Mouse (Mus musculus) midbrain, embryonic 12.5 days (tissue): ENCODE results near the gene Plaur. TPM values are rescaled to one million over a fixed set of nuclear protein-coding genes. Genes with fewer than 3 reads are reported as not detected.

Experiments used
- ATAC-seq: fragments of 200-750 bp; cut with Nextera tagmentation; 2 replicates; pipeline ENCODE4 v1.8.0; 2017; ENCODE audit warnings: low read depth, moderate TSS enrichment, moderate library complexity; ENCODE audit not compliant: low FRiP score
- H3K27ac ChIP-seq: fragments of 300-500 bp; sonication (generic); replicated peaks from 2 replicates; pipeline ENCODE4 v1.5.1; 2016; ENCODE audit warnings: mild to moderate bottlenecking
- H3K27me3 ChIP-seq: fragments of 300-500 bp; sonication (generic); 2 replicates; pipeline ENCODE4 v1.6.1; 2016; ENCODE audit warnings: mild to moderate bottlenecking
- H3K36me3 ChIP-seq: fragments of 300-500 bp; sonication (generic); 2 replicates; pipeline ENCODE4 v1.6.1; 2016
- H3K4me1 ChIP-seq: fragments of 300-500 bp; sonication (generic); 2 replicates; pipeline ENCODE4 v1.6.1; 2016
- H3K4me2 ChIP-seq: fragments of 300-500 bp; sonication (generic); replicated peaks from 2 replicates; pipeline ENCODE4 v1.6.1; 2016; ENCODE audit warnings: mild to moderate bottlenecking, moderate library complexity
- H3K4me3 ChIP-seq: fragments of 300-500 bp; sonication (generic); 2 replicates; pipeline ENCODE4 v1.5.1; 2016; ENCODE audit warnings: mild to moderate bottlenecking
- H3K9ac ChIP-seq: fragments of 300-500 bp; sonication (generic); replicated peaks from 2 replicates; pipeline ENCODE4 v1.6.1; 2016; ENCODE audit warnings: mild to moderate bottlenecking, moderate library complexity
- H3K9me3 ChIP-seq: fragments of 300-500 bp; sonication (generic); 2 replicates; pipeline ENCODE4 v1.6.1; 2016; ENCODE audit warnings: mild to moderate bottlenecking
- WGBS: fragments of 180-500 bp; shearing (Covaris S2); methylation state at CpG from one replicate; pipeline ENCODE4 v1.1.7; 2016; 5-methylcytosine and 5-hydroxymethylcytosine counted together
- polyA plus RNA-seq: library from polyadenylated mRNA; unstranded; fragments of >200 nt; fragmentation: Nextera tagmentation; extraction: Ambion mirVana; gene quantifications from 2 replicates; pipeline ENCODE4 v1.2.1, GENCODE M21; 2016

Gene Plaur
- polyA plus RNA-seq, 1 experiment from 2014 or later, result 1.2 TPM

DNA sequence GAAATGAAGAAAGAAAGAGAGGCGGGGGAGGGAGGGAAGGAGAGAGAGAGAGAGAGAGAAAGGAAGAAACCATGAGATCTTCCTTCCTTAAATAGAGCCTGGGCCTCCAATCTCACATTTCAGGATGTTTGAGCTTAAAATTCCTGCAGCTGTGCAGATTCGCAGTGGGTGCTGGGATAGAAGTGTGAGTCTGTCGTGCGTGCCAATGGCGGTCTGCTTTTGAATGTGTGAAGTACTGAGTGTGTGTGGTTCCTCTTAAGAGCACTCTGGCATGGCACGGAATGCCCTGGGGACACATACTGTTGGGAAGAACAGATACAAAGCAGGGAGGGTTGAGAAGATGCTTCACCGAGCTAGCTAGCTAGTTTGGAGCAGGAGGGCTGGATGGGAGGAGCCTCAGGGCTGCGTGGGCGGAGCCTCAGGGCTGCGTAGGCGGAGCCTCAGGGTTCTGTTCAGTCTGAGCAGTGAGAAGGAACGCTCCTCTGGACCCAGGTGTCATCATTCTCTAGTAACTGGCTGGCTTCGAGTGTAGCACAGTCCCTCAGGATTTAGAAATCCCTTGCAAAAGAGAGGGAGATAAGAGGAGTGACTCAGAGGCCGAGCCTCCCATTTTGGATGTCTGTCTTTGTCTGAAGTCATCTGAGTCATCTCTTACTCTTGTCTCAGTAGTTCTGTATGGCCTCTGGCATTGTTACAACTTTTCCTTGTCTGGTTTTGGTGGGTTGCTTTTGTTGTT lies 13.3 kb upstream of the Plaur start:
- no peaks in the 10 kb centered on the region for H3K36me3 ChIP-seq
- ATAC-seq, result no peak
- no peak overlapping the region for H3K9ac ChIP-seq
- no peak overlapping the region for H3K4me2 ChIP-seq
- no peak overlapping the region for H3K27ac ChIP-seq
- 63% methylated on average over 14 of the region's 14 CpGs for WGBS
- no peak overlapping the region for H3K4me3 ChIP-seq
- H3K9me3 ChIP-seq, result no peaks in the 10 kb centered on the region
- H3K4me1 ChIP-seq, result no peaks in the 10 kb centered on the region
- H3K27me3 ChIP-seq, result no peaks in the 10 kb centered on the region

GRCm38 (mm10) chr7:24450585-24451017 lies 11.7 kb upstream of the Plaur start:
- Histone ChIP-seq H3K9ac (no peak overlapping the region), H3K27ac (no peak overlapping the region), H3K36me3 (no peaks in the 10 kb centered on the region), H3K4me3 (no peak overlapping the region), H3K27me3 (no peaks in the 10 kb centered on the region), H3K9me3 (no peaks in the 10 kb centered on the region), H3K4me2 (no peak overlapping the region), H3K4me1 (no peaks in the 10 kb centered on the region)
- 65% methylated on average over 9 of the region's 9 CpGs for WGBS
- ATAC-seq, result no peak

DNA sequence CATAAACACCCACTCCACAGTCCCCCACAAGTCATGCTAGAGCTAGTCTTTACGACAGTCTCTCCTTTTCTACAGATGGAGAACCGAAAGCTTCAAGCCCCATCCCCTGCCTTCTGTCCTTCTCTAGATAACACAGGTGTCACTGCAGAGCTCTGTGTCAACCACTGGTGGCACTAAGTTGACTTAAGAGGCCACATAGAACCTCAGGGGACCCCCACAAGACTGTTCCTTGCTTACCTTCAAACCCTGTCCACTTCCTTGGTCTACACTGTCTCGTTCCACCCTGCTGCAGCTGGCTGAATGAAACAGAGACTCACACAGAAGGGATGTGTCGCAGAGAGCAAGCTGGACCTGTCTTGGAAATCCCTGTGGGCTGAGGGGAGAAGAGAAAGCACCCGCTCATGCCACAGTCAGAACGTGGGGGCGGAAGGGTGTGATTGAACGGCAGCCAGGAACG lies 10.4 kb upstream of the Plaur start, which contains the start of gene Irgc1:
Gene Irgc1 (minus strand): TSS at position 443 of the 457 bp plus-strand sequence.
- H3K9ac ChIP-seq, result no peak within 1 kb of the TSS
- WGBS, result 86% methylated on average over 9 of the region's 9 CpGs
- no peak for ATAC-seq

DNA sequence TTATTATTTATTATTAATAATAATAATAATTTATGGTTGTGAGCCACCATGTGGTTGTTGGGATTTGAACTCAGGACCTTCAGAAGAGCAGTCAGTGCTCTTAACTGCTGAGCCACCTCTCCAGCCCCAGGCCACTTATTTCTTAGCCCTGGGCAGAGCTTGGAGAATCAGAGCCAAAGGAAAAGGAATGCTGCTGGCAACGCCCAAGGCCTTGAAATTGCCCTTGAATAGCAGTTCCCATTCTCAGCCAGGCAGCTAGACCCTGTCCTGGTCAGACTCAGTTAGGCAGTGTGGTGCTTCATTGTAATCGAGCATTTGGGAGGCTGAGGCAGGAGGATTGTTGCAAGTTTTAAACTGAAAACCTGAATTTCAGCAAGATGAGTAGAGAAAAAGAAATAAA lies 8.1 kb upstream of the Plaur start:
- H3K9me3 ChIP-seq, result no peaks in the 10 kb centered on the region
- no peak overlapping the region for H3K9ac ChIP-seq
- H3K4me3 ChIP-seq, result no peak overlapping the region
- WGBS, result 81% methylated on average over 2 of the region's 2 CpGs
- H3K4me1 ChIP-seq, result no peaks in the 10 kb centered on the region
- no peaks in the 10 kb centered on the region for H3K36me3 ChIP-seq
- no peaks in the 10 kb centered on the region; the same call in 1 of the 2 replicates for H3K27me3 ChIP-seq
- no peak overlapping the region for H3K27ac ChIP-seq
- no peak for ATAC-seq
- no peak overlapping the region for H3K4me2 ChIP-seq

More for the DNA sequence above, 10.4 kb upstream of the Plaur start, which contains the start of gene Irgc1:
- Histone ChIP-seq H3K9me3 (no peaks in the 10 kb centered on the region), H3K27ac (no peak within 1 kb of the TSS), H3K4me2 (no peak within 1 kb of the TSS), H3K36me3 (no peaks in the 10 kb centered on the region), H3K4me3 (no peak within 1 kb of the TSS), H3K4me1 (no peaks in the 10 kb centered on the region), H3K27me3 (no peaks in the 10 kb centered on the region)

- WGBS, result 87% methylated on average over 5 of the region's 5 CpGs
These were observed 6.6 kb upstream of the Plaur start for GRCm38 (mm10) chr7:24455726-24456125.

DNA sequence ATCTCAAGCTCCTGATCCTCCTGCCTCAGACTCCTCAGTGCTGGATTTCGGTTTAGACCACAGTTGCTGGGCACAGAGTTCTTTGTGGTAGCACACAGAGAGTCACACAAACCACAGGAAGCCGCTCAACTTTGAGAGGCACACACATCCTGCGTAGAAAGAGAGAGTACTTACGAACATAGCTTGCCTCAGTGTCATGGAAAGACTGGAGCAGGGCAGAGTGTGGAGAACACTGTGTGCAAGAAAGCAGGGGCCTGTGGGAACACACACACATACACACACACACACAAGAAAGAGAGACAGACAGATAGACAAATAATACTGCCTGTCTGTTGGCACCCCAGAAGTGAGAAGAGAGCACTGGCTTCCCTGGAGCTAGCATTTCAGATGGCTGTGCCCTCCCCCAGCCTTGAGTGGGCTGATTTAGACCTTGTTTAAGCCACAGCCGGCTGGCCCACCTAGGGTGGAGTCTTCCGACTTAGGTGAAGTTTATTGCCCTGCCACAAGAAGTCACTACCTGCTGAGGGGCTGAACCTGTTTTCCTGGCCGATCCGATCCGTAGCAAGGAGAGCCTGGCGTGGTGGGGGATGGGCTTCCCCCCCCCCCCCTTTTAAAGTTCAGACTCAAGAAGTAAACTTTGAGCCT lies 4.4 kb upstream of the Plaur start:
- Histone ChIP-seq H3K36me3 (no peaks in the 10 kb centered on the region), H3K27ac (no peak overlapping the region), H3K4me1 (peaks cover 7% of the 10 kb centered on the region), H3K9ac (no peak overlapping the region), H3K4me3 (no peak overlapping the region), H3K27me3 (peaks cover 19% of the 10 kb centered on the region), H3K9me3 (no peaks in the 10 kb centered on the region), H3K4me2 (no peak overlapping the region)
- 78% methylated on average over 10 of the region's 10 CpGs for WGBS
- no peak for ATAC-seq

More at GRCm38 (mm10) chr7:24455726-24456125, 6.6 kb upstream of the Plaur start:
- Histone ChIP-seq H3K4me3 (no peak overlapping the region), H3K9ac (no peak overlapping the region), H3K9me3 (no peaks in the 10 kb centered on the region), H3K27ac (no peak overlapping the region), H3K4me2 (no peak overlapping the region), H3K36me3 (no peaks in the 10 kb centered on the region), H3K4me1 (no peaks in the 10 kb centered on the region), H3K27me3 (peaks cover 3% of the 10 kb centered on the region; the same call in 1 of the 2 replicates)
- ATAC-seq, result no peak

DNA sequence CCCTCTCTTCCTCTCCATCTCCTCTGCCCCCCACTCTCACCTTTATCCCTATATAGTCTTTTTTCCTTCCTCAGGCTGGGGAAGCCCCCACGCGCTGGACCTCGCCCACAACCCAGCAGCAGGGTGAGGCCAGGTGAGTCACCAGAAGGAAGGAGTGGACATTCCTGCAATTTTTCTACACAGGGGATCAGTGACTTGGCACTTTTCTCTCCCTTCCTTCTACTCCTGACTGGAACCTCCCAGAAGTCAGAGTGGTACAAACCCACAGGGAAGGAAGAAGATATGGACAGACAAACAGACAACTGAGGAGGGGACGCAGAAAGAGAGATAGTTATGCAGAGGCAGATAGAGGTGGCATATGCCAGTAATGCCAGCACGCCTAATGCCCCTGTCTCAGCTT lies 2.8 kb upstream of the Plaur start:
- Histone ChIP-seq H3K27ac (no peak overlapping the region), H3K4me3 (no peak overlapping the region), H3K9ac (no peak overlapping the region), H3K4me1 (peaks cover 10% of the 10 kb centered on the region), H3K27me3 (peaks cover 23% of the 10 kb centered on the region), H3K4me2 (no peak overlapping the region), H3K9me3 (no peaks in the 10 kb centered on the region), H3K36me3 (no peaks in the 10 kb centered on the region)
- ATAC-seq, result no peak
- 77% methylated on average over 5 of the region's 5 CpGs for WGBS

DNA sequence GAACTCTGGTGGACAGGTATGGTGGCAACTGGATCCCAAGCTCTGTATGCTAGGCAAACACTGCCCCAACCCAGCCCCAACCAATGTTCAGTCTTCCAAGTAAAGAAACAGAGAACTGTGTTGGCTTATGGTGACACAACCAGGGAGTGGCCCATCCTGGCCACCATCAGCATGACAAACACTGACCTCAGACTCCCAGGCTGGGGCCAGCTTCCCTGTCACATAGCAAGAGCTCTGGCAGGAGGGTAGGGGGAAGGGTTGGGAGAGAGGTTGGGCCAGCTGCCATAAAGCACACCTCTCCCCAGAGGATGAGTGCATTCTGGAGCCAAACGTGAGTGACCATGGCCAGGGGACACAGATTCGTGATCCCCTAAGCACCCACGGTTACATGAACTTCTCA lies 2.4 kb upstream of the Plaur start:
- Histone ChIP-seq H3K27ac (no peak overlapping the region), H3K9me3 (no peaks in the 10 kb centered on the region), H3K36me3 (no peaks in the 10 kb centered on the region), H3K4me2 (no peak overlapping the region), H3K27me3 (peaks cover 23% of the 10 kb centered on the region), H3K4me3 (no peak overlapping the region), H3K9ac (no peak overlapping the region), H3K4me1 (peaks cover 10% of the 10 kb centered on the region)
- ATAC-seq, result no peak
- 79% methylated on average over 3 of the region's 3 CpGs for WGBS

DNA sequence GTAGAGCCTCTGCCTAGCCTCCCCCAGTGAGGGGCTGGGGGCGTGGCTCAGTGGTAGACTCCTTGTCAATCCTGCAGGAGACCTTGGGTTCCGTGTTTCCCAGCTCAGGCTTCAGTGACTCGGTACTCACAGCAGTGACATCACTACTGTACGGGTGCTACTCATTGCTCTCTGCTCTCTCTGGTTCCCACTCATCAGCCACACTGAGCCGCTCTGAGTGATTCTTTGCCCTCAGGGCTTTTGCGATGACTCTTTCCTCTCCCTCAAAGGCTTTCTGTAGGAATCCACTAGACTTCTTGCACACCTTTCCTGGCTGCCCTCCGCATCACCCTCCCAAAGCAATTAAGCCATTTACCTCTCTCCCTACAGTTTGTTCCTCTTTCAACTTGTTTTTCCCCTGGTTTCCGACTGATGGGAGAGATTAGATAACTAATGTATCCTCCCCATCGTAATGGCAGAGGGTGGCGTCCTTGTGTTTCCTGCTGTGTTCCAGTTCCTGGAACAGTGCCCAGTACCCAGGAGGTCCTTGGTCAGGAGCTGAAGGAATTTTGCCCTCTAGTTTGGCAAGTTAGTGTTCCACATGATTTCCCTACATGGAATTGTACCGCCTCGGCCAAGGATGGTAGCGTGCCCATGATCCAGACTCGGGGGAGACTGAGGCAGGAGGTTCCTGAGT lies 770 bp upstream of the Plaur start:
- Histone ChIP-seq H3K27ac (no peak overlapping the region), H3K27me3 (peaks cover 23% of the 10 kb centered on the region), H3K36me3 (no peaks in the 10 kb centered on the region), H3K9ac (no peak overlapping the region), H3K4me2 (no peak overlapping the region), H3K4me3 (no peak overlapping the region), H3K4me1 (peaks cover 10% of the 10 kb centered on the region), H3K9me3 (no peaks in the 10 kb centered on the region)
- no peak for ATAC-seq
- WGBS, result 76% methylated on average over 14 of the region's 14 CpGs

DNA sequence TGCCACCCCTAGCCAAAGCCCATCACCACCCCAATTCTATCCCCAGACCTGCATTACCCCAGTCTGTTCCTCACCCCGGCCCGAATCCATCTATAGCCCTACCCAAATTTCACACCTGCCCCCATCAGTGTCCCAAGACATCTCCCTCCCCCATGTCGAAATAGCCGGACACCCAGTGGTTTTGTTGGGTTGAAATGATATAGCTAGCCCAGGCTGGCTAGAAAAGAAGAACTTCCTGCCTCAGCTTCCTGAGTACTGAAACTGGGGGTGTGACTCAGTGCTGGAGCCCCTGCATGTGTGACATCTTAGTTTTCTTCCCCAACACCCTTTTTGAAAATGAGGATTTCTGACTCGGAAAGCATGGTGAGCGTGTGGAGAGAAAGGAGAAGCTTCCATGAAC lies 4.6 kb downstream of the Plaur start:
- Histone ChIP-seq H3K9ac (no peak overlapping the region), H3K27me3 (peaks cover 12% of the 10 kb centered on the region), H3K4me2 (no peak overlapping the region), H3K36me3 (no peaks in the 10 kb centered on the region), H3K27ac (no peak overlapping the region), H3K9me3 (no peaks in the 10 kb centered on the region; the same call in 1 of the 2 replicates), H3K4me1 (peaks cover 10% of the 10 kb centered on the region), H3K4me3 (no peak overlapping the region)
- no peak for ATAC-seq
- 89% methylated on average over 6 of the region's 6 CpGs for WGBS

DNA sequence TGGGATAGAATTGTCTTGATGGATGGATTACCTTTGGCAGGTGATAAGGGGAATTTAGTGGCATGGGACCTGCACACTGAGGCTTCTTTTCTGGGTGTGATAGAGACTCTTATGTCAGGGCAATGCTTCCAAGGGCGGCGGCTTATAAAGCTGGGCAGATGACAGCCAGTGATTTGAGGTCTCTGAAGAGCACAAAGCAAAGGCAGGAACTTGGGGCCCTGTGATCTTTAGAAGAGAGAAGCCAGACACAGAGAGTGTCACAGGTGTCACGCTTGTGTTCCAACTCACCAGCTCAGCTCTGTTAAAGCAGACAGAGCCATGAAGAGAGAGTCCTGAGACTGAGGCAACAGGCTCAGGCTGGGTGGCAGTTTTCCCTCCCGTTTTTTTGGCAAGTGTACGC lies 5.6 kb downstream of the Plaur start:
- Histone ChIP-seq H3K4me2 (no peak overlapping the region), H3K27me3 (peaks cover 4% of the 10 kb centered on the region), H3K9me3 (no peaks in the 10 kb centered on the region; the same call in 1 of the 2 replicates), H3K9ac (no peak overlapping the region), H3K4me3 (no peak overlapping the region), H3K36me3 (no peaks in the 10 kb centered on the region), H3K4me1 (peaks cover 3% of the 10 kb centered on the region; the same call in 1 of the 2 replicates), H3K27ac (no peak overlapping the region)
- no peak for ATAC-seq
- WGBS, result 83% methylated on average over 5 of the region's 5 CpGs

DNA sequence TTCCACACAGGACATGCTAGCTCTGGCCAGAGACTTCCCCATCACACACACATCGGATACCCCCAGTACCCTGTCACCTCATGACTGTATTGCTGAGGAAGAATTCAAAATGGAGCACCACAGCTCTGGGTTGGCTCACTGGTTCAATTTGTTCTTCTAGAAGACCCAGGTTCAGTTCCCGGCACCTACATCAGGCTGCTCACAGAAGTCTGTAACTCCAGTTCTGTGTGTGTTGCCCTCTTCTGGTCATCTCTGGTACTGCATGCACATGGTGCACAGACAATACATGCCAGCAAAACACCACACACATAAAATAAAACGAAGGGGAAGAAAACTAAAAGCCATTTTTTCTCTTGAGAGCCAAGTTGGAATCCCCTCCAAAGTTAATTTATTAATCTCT lies 6.8 kb downstream of the Plaur start:
- Histone ChIP-seq H3K4me1 (no peaks in the 10 kb centered on the region), H3K27ac (no peak overlapping the region), H3K4me3 (no peak overlapping the region), H3K9me3 (no peaks in the 10 kb centered on the region; the same call in 1 of the 2 replicates), H3K4me2 (no peak overlapping the region), H3K36me3 (no peaks in the 10 kb centered on the region), H3K9ac (no peak overlapping the region), H3K27me3 (no peaks in the 10 kb centered on the region)
- 82% methylated on average over 3 of the region's 3 CpGs for WGBS
- no peak for ATAC-seq
